Comparison of ENCODE assay signal across 12 mouse cellular contexts in genomic region chr4:85262146-85262545, GRCm38 (mm10). TPM values are rescaled to one million over a fixed set of nuclear protein-coding genes. Genes with fewer than 3 reads are reported as not detected.
A peak's percentile ranks its signal among the peaks of the same experiment; 100 is the strongest.
DNase-seq lines count a peak whose midpoint lies in the region; ATAC-seq lines count a peak whose summit lies in the region.
"Had no signal": no experiment of that assay in that cellular context is flagged by ENCODE, and none has a peak within 500 bp of the region (broad histone marks: within the 10 kb centered on the region; RNA-seq: fewer than 3 reads in every experiment).

No protein-coding gene starts in this region.

- H3K27me3 ChIP-seq in forebrain, embryonic 14.5 days (replicated peaks; ENCODE audit: control insufficient read depth, insufficient read depth, low read length), result no peaks in the 10 kb centered on the region
- H3K27me3 ChIP-seq in forebrain, embryonic 12.5 days, result no peaks in the 10 kb centered on the region

- H3K4me2 ChIP-seq in forebrain, embryonic 14.5 days (ENCODE audit: low read length), result no peak overlapping the region
- no peak overlapping the region for H3K4me2 ChIP-seq in forebrain, embryonic 12.5 days

- H3K9me3 ChIP-seq in forebrain, embryonic 14.5 days (replicated peaks; ENCODE audit: control insufficient read depth, low read length), result no peaks in the 10 kb centered on the region
- no peaks in the 10 kb centered on the region for H3K9me3 ChIP-seq in forebrain, embryonic 12.5 days

- intact Hi-C loops in left cerebral cortex, postnatal 4 days (cut with DNase I), result no loop called here
- intact Hi-C loops in left cerebral cortex, postnatal 36 days (cut with DNase I), result no loop called here

- H3K4me3 ChIP-seq in forebrain, embryonic 14.5 days (ENCODE audit: low read depth, low read length), result no peak overlapping the region
- no peak overlapping the region for H3K4me3 ChIP-seq in forebrain, embryonic 12.5 days (replicated peaks)
- H3K4me3 ChIP-seq: gastrocnemius, adult 2 months had no signal

- no peak for DNase-seq in forebrain, embryonic 14.5 days (ENCODE audit: low spot score)
- peak; percentile 59 for DNase-seq in left cerebral cortex, postnatal 4 days
- DNase-seq in left cerebral cortex, postnatal 36 days (ENCODE audit: low spot score in 2 of 2), result no peak
- DNase-seq in cerebellum, adult 11-12 months, result peak; percentile 80
- peak; percentile 73 to 78 for DNase-seq in cerebellum, postnatal 36 days
- DNase-seq in kidney, adult 18-20 months, result no peak
- DNase-seq: gastrocnemius, adult 2 months; heart, adult 18-20 months; lung, postnatal 4 days; right cerebral cortex, postnatal 14 days had no signal

- H3K4me1 ChIP-seq in forebrain, embryonic 14.5 days (ENCODE audit: control insufficient read depth, insufficient read depth, low read length), result 0 out of 2 replicates have a peak, but pooled peaks cover 7% of the 10 kb centered on the region
- H3K4me1 ChIP-seq in forebrain, embryonic 12.5 days, result peaks cover 4% of the 10 kb centered on the region

- peak overlapping the region; percentile 45; the same call in 1 of the 2 replicates for H3K27ac ChIP-seq in forebrain, embryonic 14.5 days (ENCODE audit: low read depth, low read length)
- no peak overlapping the region for H3K27ac ChIP-seq in forebrain, embryonic 12.5 days
- H3K27ac ChIP-seq: gastrocnemius, adult 2 months had no signal

- no peaks in the 10 kb centered on the region for H3K36me3 ChIP-seq in forebrain, embryonic 14.5 days (ENCODE audit: control insufficient read depth, insufficient read depth, low read length)
- no peaks in the 10 kb centered on the region for H3K36me3 ChIP-seq in forebrain, embryonic 12.5 days (replicated peaks)

- WGBS in forebrain, embryonic 14.5 days, result 44% methylated on average over 6 of the region's 6 CpGs
- WGBS in forebrain, embryonic 12.5 days, result 65% methylated on average over 6 of the region's 6 CpGs

- no peak overlapping the region for H3K9ac ChIP-seq in forebrain, embryonic 14.5 days (ENCODE audit: low read length)
- no peak overlapping the region for H3K9ac ChIP-seq in forebrain, embryonic 12.5 days

- no peak for ATAC-seq in forebrain, embryonic 14.5 days
- ATAC-seq in forebrain, embryonic 12.5 days (ENCODE audit: low FRiP score), result no peak
- no peak for ATAC-seq in megakaryocyte-erythroid progenitor cell, adult 5-6 weeks (replicated peaks; ENCODE audit: low FRiP score, low TSS enrichment, poor library complexity, severe bottlenecking)

RNA-seq across cellular contexts. Expression of gene Sh3gl2, which starts 57.2 kb away (rescaled TPM):
- polyA plus RNA-seq in forebrain, embryonic 14.5 days (2014; fragmentation: Nextera tagmentation; extraction: Ambion mirVana), result 61.5 and 71.3 TPM in 2 replicates
- 13.8 and 14.0 TPM in 2 replicates for polyA plus RNA-seq in forebrain, embryonic 12.5 days (2016; fragmentation: Nextera tagmentation; extraction: Ambion mirVana)
- total RNA-seq in left cerebral cortex, postnatal 4 days (2021), result 100 to 1,000 TPM; 148 to 155 TPM
- 100 to 1,000 TPM; 265 to 309 TPM for total RNA-seq in left cerebral cortex, postnatal 36 days (2021)
- not detected in 2 replicates for total RNA-seq in megakaryocyte-erythroid progenitor cell, adult 5-6 weeks (2014; fragmentation: Nextera tagmentation)
- not detected in 2 replicates for total RNA-seq in megakaryocyte-erythroid progenitor cell, adult 5-6 weeks (2017)

Comparison
In these comparisons a context has a peak if more than half of its experiments do, and no peak if none do; other contexts are left out.
1. DNase-seq: peak in left cerebral cortex, postnatal 4 days (single experiment), cerebellum, adult 11-12 months (single experiment) and cerebellum, postnatal 36 days (2 of 2); none in forebrain, embryonic 14.5 days (single experiment), left cerebral cortex, postnatal 36 days (0 of 2) and kidney, adult 18-20 months (single experiment).
2. RNA of gene Sh3gl2, which starts 57.2 kb away (total RNA-seq): 265 to 309 TPM in left cerebral cortex, postnatal 36 days and 148 to 155 TPM in left cerebral cortex, postnatal 4 days; not detected in megakaryocyte-erythroid progenitor cell, adult 5-6 weeks; every median in the first group is over 100 times any median in the second.